Mouse (Mus musculus): Measurements from ENCODE around the gene Myom3. TPM values are rescaled to one million over a fixed set of nuclear protein-coding genes. Genes with fewer than 3 reads are reported as not detected.

The Myom3 gene
- polyA plus RNA-seq, 1 experiment from 2014 or later: 7.8 TPM

DNA sequence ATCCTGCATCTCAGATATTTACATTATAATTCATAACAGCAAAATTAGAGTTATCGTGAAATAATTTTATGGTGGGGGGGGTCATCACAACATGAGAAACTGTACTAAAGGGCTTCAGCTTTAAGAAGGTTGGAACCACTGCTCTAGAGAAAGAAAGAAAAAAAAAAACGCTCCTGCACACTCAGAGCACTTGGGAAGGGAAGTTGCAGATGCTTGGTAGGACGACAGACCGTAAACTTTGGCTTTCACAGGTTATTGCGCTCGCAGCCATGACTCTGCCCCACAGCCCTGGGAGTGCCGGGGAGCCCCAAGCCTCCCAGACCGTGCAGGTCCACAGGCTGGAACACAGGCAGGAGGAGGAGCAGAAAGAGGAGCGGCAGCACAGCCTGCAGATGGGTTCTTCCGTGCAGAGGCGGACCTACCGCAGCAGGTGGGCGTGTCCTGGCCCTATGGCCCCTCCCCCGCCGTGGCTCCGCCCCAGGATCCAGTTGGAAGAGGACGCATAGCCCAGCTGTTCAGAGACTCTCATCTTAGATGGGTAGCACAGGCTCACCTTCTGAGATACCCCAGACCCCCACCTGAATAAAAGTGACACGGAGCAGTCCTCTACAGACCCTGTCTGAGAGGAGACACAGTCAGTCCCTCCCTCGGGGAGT, 2.9 kb downstream of the Myom3 start:
- H3K36me3 ChIP-seq: no peaks in the 10 kb centered on the region
- H3K4me1 ChIP-seq: peaks cover 19% of the 10 kb centered on the region
- H3K27me3 ChIP-seq: no peaks in the 10 kb centered on the region
- no peak overlapping the region for H3K27ac ChIP-seq
- ATAC-seq (ENCODE audit: insufficient number of reproducible peaks, low FRiP score, low TSS enrichment, low read depth): peak; percentile 56; the same call in 1 of the 2 replicates
- H3K9me3 ChIP-seq: no peaks in the 10 kb centered on the region
- H3K4me3 ChIP-seq: peak overlapping the region; percentile 29
- H3K4me2 ChIP-seq: peak overlapping the region; percentile 50
- WGBS: 9% methylated on average over 19 of the region's 19 CpGs
- H3K9ac ChIP-seq: no peak overlapping the region

DNA sequence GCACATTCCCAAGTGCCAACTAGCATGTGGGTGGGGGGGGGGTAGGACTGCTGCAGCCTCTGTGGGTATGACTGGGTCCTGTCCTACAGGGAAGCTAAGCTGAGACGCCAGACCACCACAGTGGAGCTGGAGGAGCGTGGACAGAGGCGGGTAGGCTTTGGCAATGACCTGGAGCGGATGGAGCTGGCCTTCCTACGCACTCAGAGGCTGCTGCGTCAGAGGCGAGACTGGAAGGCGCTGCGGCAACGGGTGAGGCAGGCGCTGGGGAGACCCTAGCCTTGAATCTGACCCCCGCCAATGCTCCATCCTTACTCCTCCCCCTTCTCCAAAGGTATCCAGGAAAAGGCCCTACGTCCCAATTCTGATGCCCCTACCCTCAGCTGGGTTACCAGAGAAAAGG, 5.2 kb downstream of the Myom3 start:
- H3K36me3 ChIP-seq: no peaks in the 10 kb centered on the region
- H3K4me1 ChIP-seq: peaks cover 19% of the 10 kb centered on the region
- no peak overlapping the region for H3K4me3 ChIP-seq
- H3K27me3 ChIP-seq: no peaks in the 10 kb centered on the region
- H3K9ac ChIP-seq: no peak overlapping the region
- no peak for ATAC-seq (ENCODE audit: insufficient number of reproducible peaks, low FRiP score, low TSS enrichment, low read depth)
- 89% methylated on average over 13 of the region's 13 CpGs for WGBS
- H3K4me2 ChIP-seq: no peak overlapping the region
- no peaks in the 10 kb centered on the region for H3K9me3 ChIP-seq
- H3K27ac ChIP-seq: no peak overlapping the region

DNA sequence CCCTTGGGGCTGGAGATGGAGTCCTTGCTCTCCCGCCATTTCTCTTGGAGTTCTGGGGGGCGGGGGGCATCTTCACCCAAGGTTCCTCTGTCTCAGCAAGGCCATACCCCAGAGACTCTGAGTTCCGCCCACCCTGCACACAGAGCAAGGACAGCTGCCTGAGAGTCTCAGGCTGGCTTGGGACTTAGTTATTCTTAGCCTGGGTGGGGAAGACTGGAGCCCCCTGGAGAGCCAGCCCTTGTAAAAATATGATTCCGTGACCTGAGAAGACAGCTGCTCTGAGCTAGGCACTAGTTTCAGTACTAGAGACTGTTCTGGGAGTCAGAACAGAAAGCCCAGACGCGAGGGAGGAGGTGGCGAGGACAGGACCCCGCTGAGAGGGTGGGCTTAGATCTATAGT, 6.2 kb downstream of the Myom3 start:
- Histone ChIP-seq H3K9ac (no peak overlapping the region), H3K4me2 (no peak overlapping the region), H3K27ac (no peak overlapping the region), H3K4me3 (no peak overlapping the region), H3K36me3 (no peaks in the 10 kb centered on the region), H3K4me1 (peaks cover 17% of the 10 kb centered on the region), H3K9me3 (no peaks in the 10 kb centered on the region), H3K27me3 (no peaks in the 10 kb centered on the region)
- ATAC-seq (ENCODE audit: insufficient number of reproducible peaks, low FRiP score, low TSS enrichment, low read depth): 0 out of 2 replicates have a peak, but pooled peaks have one; percentile 28
- 72% methylated on average over 8 of the region's 8 CpGs for WGBS

DNA sequence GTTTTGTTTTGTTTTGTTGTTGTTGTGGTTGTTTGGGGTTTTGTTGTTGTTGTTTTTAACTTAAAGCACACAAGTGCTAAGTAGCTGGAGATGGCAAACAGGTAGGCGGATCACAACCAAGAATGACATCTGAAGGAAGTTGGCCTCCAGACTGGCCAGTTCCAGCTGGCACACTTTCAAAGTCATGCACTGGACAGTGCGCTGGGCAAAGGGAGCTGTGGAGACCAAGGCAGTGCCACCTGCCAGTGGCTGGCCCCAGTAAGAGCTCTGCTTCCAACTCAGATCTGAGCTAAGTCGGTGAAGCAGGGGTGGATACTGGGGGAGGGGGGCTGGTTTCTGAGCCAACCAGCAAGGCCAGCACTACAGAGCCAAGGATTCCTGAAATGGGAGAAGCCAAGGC, 7.5 kb downstream of the Myom3 start:
- Histone ChIP-seq H3K27me3 (no peaks in the 10 kb centered on the region), H3K36me3 (no peaks in the 10 kb centered on the region), H3K4me1 (peaks cover 10% of the 10 kb centered on the region), H3K9ac (no peak overlapping the region), H3K4me3 (no peak overlapping the region), H3K27ac (no peak overlapping the region), H3K4me2 (no peak overlapping the region), H3K9me3 (no peaks in the 10 kb centered on the region)
- no peak for ATAC-seq (ENCODE audit: insufficient number of reproducible peaks, low FRiP score, low TSS enrichment, low read depth)
- 78% methylated on average over 3 of the region's 3 CpGs for WGBS

DNA sequence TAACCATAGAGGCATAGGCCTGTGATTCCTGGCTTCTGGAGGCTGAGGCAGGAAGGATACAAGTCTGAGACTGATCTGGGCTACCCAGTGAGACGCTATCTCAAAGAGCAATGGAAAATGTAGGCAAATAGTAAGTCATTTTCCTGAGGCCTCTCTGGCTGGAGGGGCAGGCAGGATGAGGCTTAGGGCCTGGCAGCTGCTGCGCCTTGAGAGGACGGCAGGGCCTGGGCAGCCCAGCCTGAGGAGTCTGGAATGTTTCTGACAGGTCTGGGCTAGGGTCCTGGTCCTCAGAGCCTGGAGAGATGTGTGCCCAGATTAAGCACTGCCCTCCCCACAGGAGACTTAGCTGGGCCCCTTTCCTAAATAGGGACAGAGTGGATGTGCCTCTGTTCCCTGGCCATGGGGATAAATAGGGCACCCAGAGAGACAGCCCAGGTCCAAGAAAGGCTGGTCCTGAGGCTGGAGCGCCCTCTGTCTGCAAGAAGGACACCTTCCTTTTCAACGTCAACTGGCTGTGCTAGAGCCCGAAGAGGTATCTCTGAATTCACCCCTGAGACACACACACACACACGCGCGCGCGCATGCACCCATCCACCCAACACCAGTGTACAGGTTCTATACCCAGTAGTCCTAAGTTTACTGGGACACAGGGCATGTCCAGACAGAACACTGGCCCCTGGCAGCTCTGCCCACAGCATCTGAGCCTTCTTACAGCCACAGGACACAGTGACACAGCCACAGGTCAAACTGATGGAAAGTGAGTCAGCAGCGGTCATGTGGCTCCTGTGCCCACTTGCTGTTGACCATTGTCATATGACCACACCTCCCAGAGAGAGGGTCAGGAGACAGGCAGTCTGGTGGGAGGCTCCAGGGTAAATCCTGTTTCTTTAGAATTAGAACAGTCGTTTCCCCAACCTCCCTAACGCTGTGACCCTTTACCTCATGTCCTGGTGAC, 9.3 kb downstream of the Myom3 start:
- Histone ChIP-seq H3K27me3 (no peaks in the 10 kb centered on the region), H3K36me3 (no peaks in the 10 kb centered on the region), H3K4me1 (no peaks in the 10 kb centered on the region), H3K4me2 (no peak overlapping the region), H3K9ac (no peak overlapping the region), H3K27ac (no peak overlapping the region), H3K9me3 (no peaks in the 10 kb centered on the region), H3K4me3 (no peak overlapping the region)
- ATAC-seq (ENCODE audit: insufficient number of reproducible peaks, low FRiP score, low TSS enrichment, low read depth): no peak
- WGBS: 56% methylated on average over 14 of the region's 14 CpGs

DNA sequence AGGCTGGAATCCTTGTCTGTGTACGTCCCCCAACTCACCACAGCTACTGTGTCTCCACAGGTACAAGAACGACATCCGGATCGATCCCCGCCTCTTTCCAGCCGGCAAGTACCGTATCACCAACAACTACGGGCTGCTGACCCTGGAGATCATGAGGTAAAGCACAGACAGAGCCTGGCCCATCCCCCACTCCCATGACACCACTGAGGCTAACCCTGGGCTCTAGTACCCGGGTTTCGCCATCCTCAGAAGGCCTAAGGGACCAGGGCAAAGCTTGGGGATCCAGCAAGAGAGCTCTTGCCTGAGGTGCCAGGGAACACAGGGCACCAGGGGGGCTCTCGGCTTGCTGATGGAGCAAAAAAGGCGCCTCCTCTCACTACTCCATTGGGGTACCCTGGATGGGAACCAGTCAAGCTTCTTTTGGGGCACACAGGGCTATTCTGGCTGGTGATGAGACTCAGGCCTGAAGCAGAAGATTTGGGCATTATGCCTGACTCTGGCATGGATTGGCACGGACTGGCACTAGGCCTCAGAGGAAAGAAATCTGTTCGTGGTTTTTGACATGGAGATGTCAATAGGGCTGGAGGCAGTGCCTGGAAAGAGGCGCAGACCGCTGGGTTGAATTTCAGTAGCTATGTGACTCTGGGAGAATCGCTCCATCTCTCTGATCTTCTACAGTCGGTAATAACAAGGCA, 11.2 kb downstream of the Myom3 start:
- no peak overlapping the region for H3K9ac ChIP-seq
- ATAC-seq (ENCODE audit: insufficient number of reproducible peaks, low FRiP score, low TSS enrichment, low read depth): no peak
- no peak overlapping the region for H3K27ac ChIP-seq
- no peaks in the 10 kb centered on the region for H3K4me1 ChIP-seq
- no peaks in the 10 kb centered on the region for H3K36me3 ChIP-seq
- no peaks in the 10 kb centered on the region for H3K9me3 ChIP-seq
- WGBS: 82% methylated on average over 18 of the region's 18 CpGs
- no peak overlapping the region for H3K4me2 ChIP-seq
- no peak overlapping the region for H3K4me3 ChIP-seq
- no peaks in the 10 kb centered on the region for H3K27me3 ChIP-seq

DNA sequence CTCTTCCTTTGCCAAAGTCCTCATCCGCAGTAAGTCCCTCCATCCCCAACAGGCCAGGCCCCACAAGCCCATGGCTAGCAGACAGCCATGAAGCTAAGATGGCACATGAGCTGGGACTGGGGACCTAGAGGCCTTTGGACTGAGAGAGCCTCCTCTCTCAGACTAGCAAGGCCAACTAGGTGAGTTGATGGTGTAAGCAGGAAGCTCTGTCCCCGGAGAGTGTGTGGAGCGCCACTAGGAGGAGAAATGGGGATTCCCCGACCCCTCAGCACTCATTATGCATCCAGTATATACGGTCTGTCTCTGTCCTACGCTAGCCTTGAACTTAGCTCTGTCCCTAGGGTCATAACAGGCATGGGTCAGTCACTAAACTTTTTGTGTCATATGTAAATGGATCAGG, 12.1 kb downstream of the Myom3 start:
- H3K27ac ChIP-seq: no peak overlapping the region
- H3K36me3 ChIP-seq: no peaks in the 10 kb centered on the region
- H3K4me3 ChIP-seq: no peak overlapping the region
- H3K9me3 ChIP-seq: no peaks in the 10 kb centered on the region
- no peak for ATAC-seq (ENCODE audit: insufficient number of reproducible peaks, low FRiP score, low TSS enrichment, low read depth)
- H3K27me3 ChIP-seq: no peaks in the 10 kb centered on the region
- 76% methylated on average over 6 of the region's 6 CpGs for WGBS
- no peak overlapping the region for H3K9ac ChIP-seq
- H3K4me1 ChIP-seq: no peaks in the 10 kb centered on the region
- no peak overlapping the region for H3K4me2 ChIP-seq

DNA sequence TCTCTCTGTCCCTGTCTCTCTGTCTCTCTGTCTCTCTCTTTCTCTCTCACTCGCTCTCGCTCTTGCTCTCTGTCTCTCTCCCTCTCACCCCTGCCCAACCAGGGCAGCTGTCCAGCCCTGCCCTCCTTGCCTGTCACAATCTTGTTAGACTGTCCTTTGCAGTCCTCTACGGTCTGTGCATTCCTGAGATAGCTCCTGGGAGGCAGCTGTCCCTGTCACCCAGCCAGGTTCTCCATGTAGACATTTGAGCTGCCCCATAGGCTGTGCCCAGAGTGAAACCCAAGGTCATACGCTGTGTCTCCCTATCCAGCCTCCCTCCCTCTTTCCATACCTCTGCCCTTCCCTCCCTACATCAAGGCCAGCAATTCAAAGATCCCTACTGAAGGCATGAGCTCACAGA, 13.2 kb downstream of the Myom3 start:
- H3K4me2 ChIP-seq: no peak overlapping the region
- H3K36me3 ChIP-seq: no peaks in the 10 kb centered on the region
- H3K9ac ChIP-seq: no peak overlapping the region
- ATAC-seq (ENCODE audit: insufficient number of reproducible peaks, low FRiP score, low TSS enrichment, low read depth): peak; percentile 52; the same call in 1 of the 2 replicates
- H3K27ac ChIP-seq: no peak overlapping the region
- 71% methylated on average over 4 of the region's 4 CpGs for WGBS
- H3K4me1 ChIP-seq: no peaks in the 10 kb centered on the region
- no peaks in the 10 kb centered on the region for H3K9me3 ChIP-seq
- H3K4me3 ChIP-seq: no peak overlapping the region
- no peaks in the 10 kb centered on the region for H3K27me3 ChIP-seq

DNA sequence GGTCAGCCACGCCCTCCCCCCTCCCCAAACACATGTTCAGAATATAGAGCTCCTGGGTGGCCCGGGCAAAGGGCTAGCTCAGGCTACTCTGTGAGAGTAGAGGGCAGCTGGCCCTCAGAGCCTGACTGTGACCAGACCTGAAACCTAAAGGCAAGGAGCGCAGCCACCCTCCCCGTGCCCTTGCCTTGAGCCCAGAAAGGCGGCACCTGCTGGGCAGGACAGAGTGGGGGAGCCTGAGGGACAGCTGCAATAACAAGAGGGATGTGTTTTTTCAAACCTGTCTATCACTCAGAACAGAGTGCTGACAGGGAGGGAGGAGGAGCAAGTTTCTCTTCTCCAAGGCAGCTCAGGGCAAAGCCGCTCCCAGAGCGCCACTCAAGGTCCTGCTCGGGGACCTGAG, 15.0 kb downstream of the Myom3 start:
- no peak overlapping the region for H3K4me3 ChIP-seq
- peak; percentile 45; the same call in 1 of the 2 replicates for ATAC-seq (ENCODE audit: insufficient number of reproducible peaks, low FRiP score, low TSS enrichment, low read depth)

DNA sequence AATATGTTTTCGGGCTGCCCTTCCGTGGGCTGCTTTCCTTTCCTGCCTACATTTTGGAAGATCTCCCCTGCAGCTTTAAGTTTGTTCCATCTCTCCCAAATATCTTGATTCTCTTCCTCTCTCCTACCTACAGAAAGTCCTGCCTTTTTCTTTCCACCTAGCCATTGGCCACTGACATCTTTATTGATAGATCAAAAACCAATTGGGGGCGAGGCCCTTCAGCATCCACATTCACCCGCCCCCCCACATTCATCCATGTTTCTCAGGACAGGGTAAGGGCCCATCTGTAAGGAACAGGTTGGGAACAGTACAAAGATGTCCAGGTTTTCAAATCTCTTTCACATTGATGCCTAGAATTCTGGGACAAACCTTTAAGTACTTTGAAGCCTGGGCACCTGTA, 17.3 kb downstream of the Myom3 start:
- Histone ChIP-seq H3K27ac (no peak overlapping the region), H3K9me3 (no peaks in the 10 kb centered on the region), H3K4me2 (no peak overlapping the region), H3K27me3 (no peaks in the 10 kb centered on the region), H3K4me1 (peaks cover 21% of the 10 kb centered on the region), H3K4me3 (no peak overlapping the region), H3K9ac (no peak overlapping the region), H3K36me3 (no peaks in the 10 kb centered on the region)
- WGBS: 89% methylated on average over 4 of the region's 4 CpGs
- ATAC-seq (ENCODE audit: insufficient number of reproducible peaks, low FRiP score, low TSS enrichment, low read depth): no peak

More for the DNA sequence above, 15.0 kb downstream of the Myom3 start:
- Histone ChIP-seq H3K27ac (no peak overlapping the region), H3K27me3 (no peaks in the 10 kb centered on the region), H3K4me2 (no peak overlapping the region), H3K9me3 (no peaks in the 10 kb centered on the region), H3K4me1 (peaks cover 5% of the 10 kb centered on the region), H3K36me3 (no peaks in the 10 kb centered on the region), H3K9ac (no peak overlapping the region)
- WGBS: 64% methylated on average over 8 of the region's 8 CpGs

DNA sequence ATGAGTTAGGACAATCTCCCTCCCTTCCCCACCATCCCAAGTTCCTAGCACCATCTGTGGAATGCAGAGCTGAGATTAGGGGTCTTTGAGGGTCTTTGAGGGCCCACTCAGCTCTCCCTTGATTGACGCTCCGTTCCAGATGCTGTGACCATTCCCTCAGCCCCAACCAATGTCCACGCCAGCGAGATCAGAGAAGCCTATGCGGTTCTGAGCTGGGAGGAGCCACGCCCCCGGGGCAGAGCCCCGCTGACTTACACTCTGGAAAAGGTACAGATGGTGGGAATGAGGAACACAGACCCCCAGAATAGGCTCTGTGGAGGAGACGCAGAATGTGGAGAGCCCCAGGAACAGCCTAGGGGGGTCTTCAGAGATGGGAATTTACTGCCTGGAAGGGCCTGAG, 20.1 kb downstream of the Myom3 start:
- Histone ChIP-seq H3K27ac (no peak overlapping the region), H3K9ac (no peak overlapping the region), H3K27me3 (no peaks in the 10 kb centered on the region), H3K9me3 (no peaks in the 10 kb centered on the region), H3K36me3 (no peaks in the 10 kb centered on the region), H3K4me3 (no peak overlapping the region), H3K4me1 (peaks cover 21% of the 10 kb centered on the region), H3K4me2 (no peak overlapping the region)
- WGBS: 53% methylated on average over 9 of the region's 9 CpGs
- ATAC-seq (ENCODE audit: insufficient number of reproducible peaks, low FRiP score, low TSS enrichment, low read depth): no peak

DNA sequence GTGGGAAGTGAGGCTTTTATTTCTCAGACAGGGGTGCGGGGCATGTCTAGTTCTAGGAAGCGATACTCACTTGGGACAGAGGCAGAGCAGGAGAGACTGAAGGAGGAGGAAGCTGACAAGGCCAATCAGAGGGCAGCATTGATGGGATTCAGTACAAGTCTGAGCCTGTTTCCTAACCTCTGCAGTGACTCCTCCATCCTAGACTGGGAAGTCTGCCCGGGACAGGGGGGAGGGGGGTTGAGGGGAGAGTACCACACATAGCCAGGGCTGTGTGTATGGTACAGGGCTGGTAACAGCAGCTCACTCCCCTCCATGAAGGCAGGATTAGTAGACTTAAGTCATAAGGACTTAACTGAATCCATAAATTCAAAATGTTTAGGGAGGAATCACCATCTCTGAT, 20.7 kb downstream of the Myom3 start:
- ATAC-seq (ENCODE audit: insufficient number of reproducible peaks, low FRiP score, low TSS enrichment, low read depth): 0 out of 2 replicates have a peak, but pooled peaks have one; percentile 38
- no peaks in the 10 kb centered on the region for H3K9me3 ChIP-seq
- no peaks in the 10 kb centered on the region for H3K36me3 ChIP-seq
- no peak overlapping the region for H3K9ac ChIP-seq
- H3K27ac ChIP-seq: no peak overlapping the region
- no peak overlapping the region for H3K4me3 ChIP-seq
- 40% methylated on average over 3 of the region's 3 CpGs for WGBS
- no peaks in the 10 kb centered on the region for H3K27me3 ChIP-seq
- H3K4me2 ChIP-seq: no peak overlapping the region
- peaks cover 21% of the 10 kb centered on the region for H3K4me1 ChIP-seq
